Mouse (Mus musculus) bone marrow macrophage, adult 2 months (primary cell): ENCODE measurements around the gene Zbtb45.

Experiments
- CTCF ChIP-seq: IDR thresholded peaks from 2 replicates; pipeline ENCODE4 v1.5.1; 2012; ENCODE audit warnings: low read depth, mild to moderate bottlenecking, low read length, moderate library complexity
- POLR2A ChIP-seq: IDR thresholded peaks from 2 replicates; pipeline ENCODE4 v1.6.1; 2012; ENCODE audit warnings: mild to moderate bottlenecking, low read depth, low read length, borderline replicate concordance

GRCm38 (mm10) chr7:13013671-13014070 is 3.8 kb upstream of the Zbtb45 start:
- no peak for TF ChIP-seq POLR2A
- no peak for TF ChIP-seq CTCF
